Mouse (Mus musculus) heart, embryonic 13.5 days (tissue): ENCODE data around the gene Acsf3. TPM values are rescaled to one million over a fixed set of nuclear protein-coding genes. Genes with fewer than 3 reads are reported as not detected.

Source experiments
- ATAC-seq: fragments of 200-750 bp; cut with Nextera tagmentation; 2 replicates; pipeline ENCODE4 v1.8.0; 2017; ENCODE audit warnings: moderate TSS enrichment; ENCODE audit not compliant: insufficient number of reproducible peaks, low FRiP score, low TSS enrichment; ENCODE audit errors: extremely low read depth
- H3K27ac ChIP-seq: fragments of 300-500 bp; sonication (generic); replicated peaks from 2 replicates; pipeline ENCODE4 v1.5.1; 2015; ENCODE audit warnings: moderate library complexity, mild to moderate bottlenecking, inconsistent platforms
- H3K27me3 ChIP-seq: fragments of 300-500 bp; sonication (generic); replicated peaks from 2 replicates; pipeline ENCODE4 v1.6.1; 2015; ENCODE audit warnings: mild to moderate bottlenecking, inconsistent platforms
- H3K36me3 ChIP-seq: fragments of 300-500 bp; sonication (generic); 2 replicates; pipeline ENCODE4 v1.6.1; 2015; ENCODE audit warnings: mild to moderate bottlenecking, inconsistent platforms
- H3K4me1 ChIP-seq: fragments of 300-500 bp; sonication (generic); 2 replicates; pipeline ENCODE4 v1.6.1; 2015; ENCODE audit warnings: inconsistent platforms
- H3K4me2 ChIP-seq: fragments of 300-500 bp; sonication (generic); 2 replicates; pipeline ENCODE4 v1.6.1; 2015; ENCODE audit warnings: inconsistent platforms, mild to moderate bottlenecking, moderate library complexity
- H3K4me3 ChIP-seq: fragments of 300-500 bp; sonication (generic); 2 replicates; pipeline ENCODE4 v1.5.1; 2015; ENCODE audit warnings: moderate library complexity, mild to moderate bottlenecking, inconsistent platforms
- H3K9ac ChIP-seq: fragments of 300-500 bp; sonication (generic); 2 replicates; pipeline ENCODE4 v1.6.1; 2015; ENCODE audit warnings: inconsistent platforms, mild to moderate bottlenecking, moderate library complexity
- H3K9me3 ChIP-seq: fragments of 300-500 bp; sonication (generic); 2 replicates; pipeline ENCODE4 v1.6.1; 2016; ENCODE audit warnings: inconsistent platforms
- WGBS: fragments of 180-500 bp; shearing (Covaris S2); methylation state at CpG from one replicate; pipeline ENCODE4 v1.1.7; 2015; ENCODE audit warnings: mixed read lengths; 5-methylcytosine and 5-hydroxymethylcytosine counted together
- polyA plus RNA-seq: library from polyadenylated mRNA; unstranded; fragments of >200 nt; fragmentation: Nextera tagmentation; extraction: Ambion mirVana; gene quantifications from 2 replicates; pipeline ENCODE4 v1.2.1, GENCODE M21; 2015

Gene Acsf3
- polyA plus RNA-seq: 14.3 and 15.4 TPM in 2 replicates

DNA sequence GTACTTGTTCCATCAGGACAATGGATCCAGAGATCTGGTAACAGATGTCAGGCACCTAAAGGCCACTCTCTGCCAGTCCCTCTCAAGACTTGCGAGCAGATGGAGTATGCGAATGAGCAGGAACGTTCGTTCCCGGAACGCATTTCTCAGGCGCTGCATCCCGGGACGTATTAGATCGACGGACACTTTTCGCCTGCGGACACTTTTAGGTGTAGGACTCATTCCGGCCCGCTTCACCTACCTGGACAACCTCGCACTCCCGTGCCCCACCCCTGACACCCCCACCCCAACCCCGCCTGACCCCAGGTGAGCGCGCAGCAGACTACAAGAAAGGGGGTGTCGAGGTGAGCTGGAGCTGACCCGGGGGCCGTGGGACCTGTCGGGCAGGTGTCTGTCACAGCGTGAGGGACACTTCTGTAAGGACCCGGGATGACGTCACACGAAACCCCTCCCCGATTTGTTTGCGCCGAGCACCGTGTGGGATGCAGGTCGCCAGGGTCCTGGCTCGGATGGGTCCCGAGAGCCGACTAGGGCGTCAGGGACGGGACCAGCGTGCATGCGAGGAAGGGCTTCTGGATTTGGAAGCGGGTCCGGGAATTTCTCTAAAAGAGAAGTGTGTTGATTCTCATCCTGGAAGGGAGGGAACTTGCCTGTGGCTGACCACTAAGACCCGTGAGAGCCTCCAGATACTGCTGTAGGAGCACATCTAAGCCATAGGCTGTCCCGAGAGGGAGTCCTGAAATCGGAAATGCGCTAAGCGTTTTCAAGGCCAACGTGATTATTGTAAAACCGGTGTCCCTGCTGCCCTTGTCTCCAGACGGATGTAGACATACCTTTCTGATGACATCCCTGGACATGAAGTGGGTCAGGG, at the start of gene Acsf3:
TSS of gene Acsf3 (plus strand) at position 202 of the 871 bp plus-strand sequence.
- no peaks in the 10 kb centered on the region for H3K9me3 ChIP-seq
- H3K27ac ChIP-seq: no peak within 1 kb of the TSS
- WGBS: 1% methylated on average over 50 of the region's 50 CpGs
- H3K9ac ChIP-seq: peak within 1 kb of the TSS; percentile 96
- peaks cover 43% of the 10 kb centered on the region for H3K27me3 ChIP-seq
- H3K4me2 ChIP-seq: peak within 1 kb of the TSS; percentile 97
- no peak for ATAC-seq
- H3K4me1 ChIP-seq: peaks cover 12% of the 10 kb centered on the region
- H3K4me3 ChIP-seq: peak within 1 kb of the TSS; percentile 88
- H3K36me3 ChIP-seq: peaks cover 7% of the 10 kb centered on the region

DNA sequence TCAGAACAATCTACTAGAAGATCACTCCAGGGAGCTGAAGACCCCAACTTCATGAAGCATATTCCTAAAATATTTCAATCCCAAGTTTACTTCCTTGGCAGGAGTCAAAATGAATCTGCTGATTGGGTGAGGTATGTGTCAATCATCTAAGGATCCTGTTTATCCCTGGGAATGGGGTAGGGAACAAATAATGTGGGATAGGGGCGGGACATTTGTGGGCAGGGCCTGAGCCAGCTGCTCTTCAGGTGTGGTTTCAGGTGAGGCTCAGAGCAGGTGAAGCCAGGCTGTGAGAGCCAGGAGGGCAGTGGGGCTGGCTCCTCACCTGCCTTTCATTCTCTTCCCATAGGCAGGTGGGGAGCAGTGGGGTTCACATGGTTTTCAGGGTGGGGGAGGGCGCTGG, 48.5 kb upstream of the Acsf3 start:
- no peak for ATAC-seq
- Histone ChIP-seq H3K4me2 (no peak overlapping the region), H3K4me3 (no peak overlapping the region), H3K4me1 (peaks cover 24% of the 10 kb centered on the region), H3K27ac (no peak overlapping the region), H3K36me3 (no peaks in the 10 kb centered on the region), H3K27me3 (peaks cover 96% of the 10 kb centered on the region), H3K9me3 (no peaks in the 10 kb centered on the region), H3K9ac (no peak overlapping the region)
- 59% methylated on average over 2 of the region's 2 CpGs for WGBS

DNA sequence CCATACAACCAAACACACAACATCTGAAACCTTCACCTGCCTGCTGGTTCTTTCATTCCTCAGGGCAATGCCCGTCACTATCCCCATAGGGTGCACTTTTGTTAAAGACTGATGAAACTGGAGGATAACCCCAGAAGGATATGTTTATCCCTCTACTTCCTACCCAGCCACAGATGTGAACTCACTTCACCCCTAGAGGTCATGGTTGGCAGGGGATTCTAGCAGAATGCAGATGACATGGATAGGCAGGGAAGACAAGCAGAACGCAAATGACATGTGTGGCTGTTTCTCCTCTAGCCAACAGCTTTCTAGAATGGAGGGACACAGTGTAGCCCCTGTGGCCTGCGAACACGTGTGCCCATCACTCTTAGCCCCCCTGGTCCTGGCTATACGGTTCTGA, 47.9 kb upstream of the Acsf3 start:
- no peak overlapping the region for H3K4me2 ChIP-seq
- H3K4me1 ChIP-seq: peaks cover 17% of the 10 kb centered on the region
- ATAC-seq: no peak
- H3K27me3 ChIP-seq: peaks cover 96% of the 10 kb centered on the region
- WGBS: 60% methylated on average over 5 of the region's 5 CpGs
- H3K9ac ChIP-seq: no peak overlapping the region
- H3K27ac ChIP-seq: no peak overlapping the region
- no peaks in the 10 kb centered on the region for H3K36me3 ChIP-seq
- H3K4me3 ChIP-seq: no peak overlapping the region
- H3K9me3 ChIP-seq: no peaks in the 10 kb centered on the region

DNA sequence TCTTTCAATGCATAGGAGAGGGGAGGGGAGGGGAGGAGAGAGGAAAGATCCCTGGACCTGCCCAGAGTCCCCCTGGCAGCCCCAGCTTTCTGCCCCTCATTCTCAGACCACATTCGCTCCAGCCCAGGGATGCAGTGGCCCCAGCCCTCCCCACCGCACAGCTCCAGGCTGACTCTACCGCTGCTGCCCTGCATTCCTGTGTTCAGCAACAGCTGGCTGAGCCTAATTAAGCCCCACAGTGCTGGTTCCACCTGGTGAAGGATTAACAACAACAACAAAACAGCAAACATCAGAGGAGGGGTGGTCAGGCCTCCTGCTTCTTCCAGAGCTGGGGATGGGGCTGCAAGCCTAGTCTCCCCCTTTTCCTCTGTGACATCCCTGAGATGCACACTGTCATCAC, 46.7 kb upstream of the Acsf3 start:
- no peaks in the 10 kb centered on the region for H3K9me3 ChIP-seq
- no peak overlapping the region for H3K4me2 ChIP-seq
- no peak overlapping the region for H3K27ac ChIP-seq
- H3K36me3 ChIP-seq: no peaks in the 10 kb centered on the region
- H3K4me1 ChIP-seq: peaks cover 13% of the 10 kb centered on the region; the same call in 1 of the 2 replicates
- ATAC-seq: no peak
- WGBS: 20% methylated on average over 3 of the region's 3 CpGs
- no peak overlapping the region for H3K4me3 ChIP-seq
- peaks cover 96% of the 10 kb centered on the region for H3K27me3 ChIP-seq
- no peak overlapping the region for H3K9ac ChIP-seq

DNA sequence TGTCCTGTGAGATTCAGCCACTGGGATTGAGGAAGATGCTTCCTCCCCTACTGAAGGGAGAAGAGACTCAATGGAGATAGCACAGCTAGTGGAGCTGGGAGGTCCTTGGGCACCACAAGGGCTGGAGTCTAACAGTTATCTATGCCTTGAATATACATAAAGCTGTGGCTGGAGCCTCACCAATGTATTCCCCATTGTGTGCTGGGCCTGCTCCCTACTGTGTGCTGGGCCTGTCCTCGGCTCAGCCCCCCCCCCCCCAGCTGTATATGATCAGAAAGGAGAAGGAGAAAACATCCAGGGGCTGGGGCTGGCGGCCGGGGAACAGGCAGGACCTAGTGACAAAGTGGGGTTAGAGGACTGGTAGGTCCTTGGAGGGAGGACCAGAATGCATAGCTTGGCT, 40.2 kb upstream of the Acsf3 start:
- peak overlapping the region; percentile 51; the same call in 1 of the 2 replicates for H3K4me2 ChIP-seq

DNA sequence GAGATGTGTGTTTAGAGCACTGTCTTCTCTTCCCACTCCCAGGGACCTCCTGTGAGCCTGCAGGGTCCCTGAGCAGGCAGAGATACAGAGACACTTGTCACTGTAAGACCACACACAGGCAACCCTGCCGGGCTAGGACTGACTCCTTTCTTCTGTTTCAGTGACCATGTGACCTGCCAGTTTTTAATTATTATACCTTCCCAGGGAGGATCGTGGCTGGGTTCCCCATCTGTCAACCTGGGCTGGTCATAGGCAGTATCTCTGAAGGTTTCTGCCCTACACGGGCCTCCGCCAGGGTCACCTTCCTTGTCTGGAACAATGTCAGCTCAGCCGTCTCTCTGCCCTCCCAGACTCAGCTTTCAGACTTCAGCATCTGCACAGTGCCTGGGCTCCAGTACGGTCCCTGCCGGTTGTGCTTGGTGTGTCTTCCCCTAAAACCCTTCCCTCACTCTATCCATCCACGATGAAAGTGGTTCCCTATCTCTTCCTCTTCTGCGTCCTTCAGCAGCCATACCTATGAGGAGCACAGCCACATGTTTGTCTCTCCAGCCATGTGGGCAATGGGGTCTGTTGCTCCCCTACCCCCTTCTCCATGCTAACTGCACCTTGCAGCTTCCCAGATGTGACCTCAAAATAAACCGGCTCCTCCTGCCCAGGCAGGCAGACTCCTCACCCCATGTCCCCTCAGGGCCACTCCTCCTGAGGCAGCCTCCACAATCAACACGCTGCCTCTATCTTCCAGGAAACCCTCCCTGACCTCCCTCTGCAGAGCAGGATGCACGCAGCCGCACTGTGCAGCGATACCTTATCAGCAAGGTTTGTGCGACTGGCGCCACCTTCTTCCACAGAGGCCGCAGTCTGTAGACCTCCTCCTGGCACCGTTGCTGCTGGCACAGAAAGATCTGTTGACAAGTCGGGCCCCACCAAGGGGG, 39.5 kb upstream of the Acsf3 start:
- Histone ChIP-seq H3K9me3 (no peaks in the 10 kb centered on the region), H3K4me1 (peaks cover 35% of the 10 kb centered on the region), H3K27me3 (peaks cover 81% of the 10 kb centered on the region), H3K9ac (peak overlapping the region; percentile 28; the same call in 1 of the 2 replicates), H3K4me3 (peak overlapping the region; percentile 10; the same call in 1 of the 2 replicates), H3K4me2 (peak overlapping the region; percentile 51), H3K36me3 (no peaks in the 10 kb centered on the region), H3K27ac (peak overlapping the region; percentile 62)
- peak; percentile 45; the same call in 1 of the 2 replicates for ATAC-seq
- WGBS: 12% methylated on average over 19 of the region's 19 CpGs

More for the DNA sequence above, 40.2 kb upstream of the Acsf3 start:
- Histone ChIP-seq H3K4me1 (peaks cover 35% of the 10 kb centered on the region), H3K27me3 (peaks cover 79% of the 10 kb centered on the region), H3K27ac (peak overlapping the region; percentile 62), H3K9me3 (no peaks in the 10 kb centered on the region), H3K9ac (no peak overlapping the region), H3K4me3 (no peak overlapping the region), H3K36me3 (no peaks in the 10 kb centered on the region)
- WGBS: 46% methylated on average over 3 of the region's 3 CpGs
- no peak for ATAC-seq

DNA sequence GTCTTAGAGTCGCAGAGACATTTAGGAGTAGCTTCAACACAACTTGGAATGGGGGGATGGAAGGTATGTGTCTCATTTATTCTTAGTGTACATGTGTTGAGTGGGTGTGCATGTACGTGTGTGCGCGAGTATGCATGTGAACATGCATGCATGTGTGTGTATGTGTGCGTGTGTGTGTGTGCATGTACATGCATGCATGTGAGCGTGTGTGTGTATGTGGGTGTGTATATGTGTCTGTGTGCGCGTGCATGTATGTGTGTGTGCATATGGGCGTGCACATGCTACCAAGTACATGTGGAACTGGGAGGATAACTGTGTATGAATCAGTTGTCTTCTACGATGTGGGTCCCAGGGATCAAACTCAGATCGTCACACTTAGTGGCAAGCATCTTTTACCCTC, 38.7 kb upstream of the Acsf3 start:
- no peak for ATAC-seq
- H3K4me3 ChIP-seq: peak overlapping the region; percentile 10
- H3K9ac ChIP-seq: no peak overlapping the region
- no peaks in the 10 kb centered on the region for H3K36me3 ChIP-seq
- no peaks in the 10 kb centered on the region for H3K9me3 ChIP-seq
- H3K4me2 ChIP-seq: peak overlapping the region; percentile 51
- WGBS: 79% methylated on average over 11 of the region's 11 CpGs
- peaks cover 35% of the 10 kb centered on the region for H3K4me1 ChIP-seq
- H3K27me3 ChIP-seq: peaks cover 81% of the 10 kb centered on the region
- peak overlapping the region; percentile 21 for H3K27ac ChIP-seq

GRCm38 (mm10) chr8:122737071-122737470, 38.2 kb upstream of the Acsf3 start:
- no peak for ATAC-seq
- Histone ChIP-seq H3K36me3 (no peaks in the 10 kb centered on the region), H3K9me3 (no peaks in the 10 kb centered on the region), H3K4me1 (peaks cover 35% of the 10 kb centered on the region), H3K4me3 (peak overlapping the region; percentile 10; the same call in 1 of the 2 replicates), H3K27ac (no peak overlapping the region), H3K9ac (no peak overlapping the region), H3K27me3 (peaks cover 81% of the 10 kb centered on the region), H3K4me2 (peak overlapping the region; percentile 51)
- WGBS: 38% methylated on average over 4 of the region's 4 CpGs

DNA sequence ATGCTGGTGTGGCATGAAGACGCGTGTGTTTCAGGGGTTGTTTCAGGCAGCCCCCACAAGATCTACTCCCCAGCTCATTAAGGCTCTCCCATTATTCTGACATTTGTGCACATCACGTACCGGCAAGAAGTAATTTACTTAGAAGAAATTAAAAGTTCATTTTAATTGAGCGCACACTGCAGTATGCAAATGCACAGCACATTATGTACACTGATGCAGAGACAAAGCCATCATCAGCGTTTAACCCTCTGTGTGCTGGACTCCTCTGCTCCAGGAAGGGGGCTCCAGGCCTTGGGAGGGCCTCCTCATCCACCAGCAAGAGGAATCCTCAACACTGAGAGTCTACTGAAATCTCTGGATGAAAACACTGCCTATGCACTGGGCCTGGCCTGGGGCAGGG, 37.4 kb upstream of the Acsf3 start:
- no peak for ATAC-seq
- Histone ChIP-seq H3K27me3 (peaks cover 81% of the 10 kb centered on the region), H3K36me3 (no peaks in the 10 kb centered on the region), H3K4me2 (no peak overlapping the region), H3K27ac (no peak overlapping the region), H3K4me3 (no peak overlapping the region), H3K9me3 (no peaks in the 10 kb centered on the region), H3K9ac (no peak overlapping the region), H3K4me1 (peaks cover 35% of the 10 kb centered on the region)
- 82% methylated on average over 6 of the region's 6 CpGs for WGBS

GRCm38 (mm10) chr8:122739102-122739725, 36.1 kb upstream of the Acsf3 start:
- ATAC-seq: no peak
- Histone ChIP-seq H3K4me1 (peaks cover 35% of the 10 kb centered on the region), H3K4me3 (no peak overlapping the region), H3K9me3 (no peaks in the 10 kb centered on the region), H3K27ac (no peak overlapping the region), H3K4me2 (no peak overlapping the region), H3K9ac (no peak overlapping the region), H3K27me3 (peaks cover 81% of the 10 kb centered on the region), H3K36me3 (no peaks in the 10 kb centered on the region)
- 36% methylated on average over 10 of the region's 11 CpGs for WGBS

- H3K36me3 ChIP-seq: no peaks in the 10 kb centered on the region
- ATAC-seq: no peak
- H3K4me2 ChIP-seq: no peak overlapping the region
- H3K4me1 ChIP-seq: peaks cover 8% of the 10 kb centered on the region; the same call in 1 of the 2 replicates
- peaks cover 100% of the 10 kb centered on the region for H3K27me3 ChIP-seq
- no peak overlapping the region for H3K4me3 ChIP-seq
- H3K9me3 ChIP-seq: no peaks in the 10 kb centered on the region
- H3K9ac ChIP-seq: no peak overlapping the region
- no peak overlapping the region for H3K27ac ChIP-seq
- 30% methylated on average over 19 of the region's 19 CpGs for WGBS
Observed at GRCm38 (mm10) chr8:122742471-122742870, 32.8 kb upstream of the Acsf3 start.
